Mouse (Mus musculus) CH12.LX (cell line): ENCODE results near the gene Adcy4. TPM values are rescaled to one million over a fixed set of nuclear protein-coding genes. Genes with fewer than 3 reads are reported as not detected.

Experiments
- DNase-seq: peaks from one replicate; pipeline ENCODE4 v3.0.0-alpha.2; 2013; ENCODE audit errors: extremely low read depth
- H3K27ac ChIP-seq: 2 replicates; pipeline ENCODE4 v1.5.1; 2012; ENCODE audit warnings: low read depth, mild to moderate bottlenecking, control low read depth, moderate library complexity; ENCODE audit not compliant: insufficient read depth
- H3K27me3 ChIP-seq: replicated peaks from 2 replicates; pipeline ENCODE3; 2012; ENCODE audit warnings: inconsistent platforms
- H3K36me3 ChIP-seq, 2 experiments: replicated peaks in 1 of 2; 2 replicates each; pipeline versions ENCODE3 to v1.6.1; 2012; ENCODE audit warnings: inconsistent platforms in 1 of 2, low read length in 1 of 2, mild to moderate bottlenecking in 1 of 2, mixed read lengths in 1 of 2, moderate library complexity in 1 of 2; ENCODE audit not compliant: control insufficient read depth in 1 of 2, insufficient read depth in 1 of 2
- H3K4me1 ChIP-seq, 2 experiments: 2 replicates each; pipeline ENCODE4 v1.6.1; 2012; ENCODE audit warnings: inconsistent platforms in 1 of 2, moderate library complexity in 1 of 2; ENCODE audit not compliant: insufficient read depth in 2 of 2, control insufficient read depth in 1 of 2
- H3K4me2 ChIP-seq: 2 replicates; pipeline ENCODE4 v1.6.1; 2012; ENCODE audit warnings: low read depth, mild to moderate bottlenecking, control low read depth; ENCODE audit not compliant: poor library complexity, insufficient read depth, severe bottlenecking
- H3K4me3 ChIP-seq, 3 experiments: fragments of 150-350 bp in 1 of 3; sonication (generic) in 1 of 3; replicated peaks in 1 of 3; 2 replicates each; pipeline versions ENCODE3 to v1.5.1; 2011 to 2012; ENCODE audit warnings: low read depth in 2 of 3, low read length in 2 of 3, mild to moderate bottlenecking in 2 of 3, moderate library complexity in 2 of 3, control low read depth in 1 of 3, improper control_type of control experiment in 1 of 3, inconsistent platforms in 1 of 3, mixed read lengths in 1 of 3; ENCODE audit not compliant: poor library complexity in 1 of 3
- H3K79me2 ChIP-seq: replicated peaks from 2 replicates; pipeline ENCODE4 v1.6.1; 2012; ENCODE audit warnings: mild to moderate bottlenecking, moderate library complexity; ENCODE audit not compliant: control insufficient read depth, poor library complexity, insufficient read depth, severe bottlenecking; ENCODE audit errors: extremely low read depth
- H3K9ac ChIP-seq: 2 replicates; pipeline ENCODE4 v1.6.1; 2012; ENCODE audit warnings: low read depth, mild to moderate bottlenecking, control low read depth, moderate library complexity; ENCODE audit not compliant: insufficient read depth
- H3K9me3 ChIP-seq: replicated peaks from 2 replicates; pipeline ENCODE3; 2012; ENCODE audit warnings: low read length, inconsistent platforms, mixed read lengths
- BHLHE40 ChIP-seq: IDR thresholded peaks from 2 replicates; pipeline ENCODE4 v1.6.1; 2011; ENCODE audit warnings: mild to moderate bottlenecking, low read depth, low read length, improper control_type of control experiment
- CHD1 ChIP-seq: IDR thresholded peaks from 2 replicates; pipeline ENCODE4 v1.6.1; 2012; ENCODE audit warnings: low read depth, low read length, improper control_type of control experiment, inconsistent platforms
- ETS1 ChIP-seq: conservative IDR thresholded peaks from 2 replicates; pipeline ENCODE4 v1.6.1; 2012; ENCODE audit warnings: low read depth, mild to moderate bottlenecking, inconsistent platforms, low read length, improper control_type of control experiment, moderate library complexity
- GABPA ChIP-seq: IDR thresholded peaks from 2 replicates; pipeline ENCODE4 v1.6.1; 2012; ENCODE audit warnings: low read depth, low read length, improper control_type of control experiment, inconsistent platforms; ENCODE audit not compliant: insufficient replicate concordance
- HCFC1 ChIP-seq: IDR thresholded peaks from 2 replicates; pipeline ENCODE4 v1.6.1; 2012; ENCODE audit warnings: low read depth, mild to moderate bottlenecking, inconsistent platforms, low read length, improper control_type of control experiment
- IRF4 ChIP-seq: IDR thresholded peaks from 2 replicates; pipeline ENCODE4 v1.6.1; 2014; ENCODE audit warnings: low read depth, mild to moderate bottlenecking, inconsistent platforms, low read length, improper control_type of control experiment
- MAFK ChIP-seq: IDR thresholded peaks from 2 replicates; pipeline ENCODE4 v1.6.1; 2011; ENCODE audit warnings: low read length, improper control_type of control experiment; ENCODE audit not compliant: insufficient replicate concordance
- MAZ ChIP-seq: IDR thresholded peaks from 2 replicates; pipeline ENCODE4 v1.6.1; 2012; ENCODE audit warnings: low read depth, mild to moderate bottlenecking, inconsistent platforms, low read length, improper control_type of control experiment, moderate library complexity
- MXI1 ChIP-seq: IDR thresholded peaks from 2 replicates; pipeline ENCODE4 v1.6.1; 2011; ENCODE audit warnings: mild to moderate bottlenecking, low read depth, low read length, improper control_type of control experiment
- MYC ChIP-seq: IDR thresholded peaks from 2 replicates; pipeline ENCODE4 v1.6.1; 2011; ENCODE audit warnings: low read depth, mild to moderate bottlenecking, improper control_type of control experiment, low read length
- NELFE ChIP-seq: IDR thresholded peaks from 2 replicates; pipeline ENCODE4 v1.6.1; 2011; ENCODE audit warnings: low read depth, low read length, improper control_type of control experiment
- PAX5 ChIP-seq: IDR thresholded peaks from 2 replicates; pipeline ENCODE4 v1.6.1; 2012; ENCODE audit warnings: low read length, inconsistent platforms, mixed read lengths
- POLR2AphosphoS2 ChIP-seq: IDR thresholded peaks from 2 replicates; pipeline ENCODE4 v1.6.1; 2011; ENCODE audit warnings: low read depth, low read length, improper control_type of control experiment
- SIN3A ChIP-seq: IDR thresholded peaks from 2 replicates; pipeline ENCODE4 v1.6.1; 2012; ENCODE audit warnings: low read length, improper control_type of control experiment, inconsistent platforms
- SMC3 ChIP-seq: IDR thresholded peaks from 2 replicates; pipeline ENCODE4 v1.6.1; 2011; ENCODE audit warnings: low read depth, low read length, improper control_type of control experiment
- USF1 ChIP-seq: IDR thresholded peaks from 2 replicates; pipeline ENCODE4 v1.6.1; 2014; ENCODE audit warnings: low read depth, mild to moderate bottlenecking, inconsistent platforms, low read length, improper control_type of control experiment
- USF2 ChIP-seq: conservative IDR thresholded peaks from 2 replicates; pipeline ENCODE4 v1.6.1; 2011; ENCODE audit warnings: low read depth, low read length, improper control_type of control experiment
- ZC3H11A ChIP-seq: IDR thresholded peaks from 2 replicates; pipeline ENCODE4 v1.6.1; 2012; ENCODE audit warnings: low read depth, mild to moderate bottlenecking, inconsistent platforms, low read length, improper control_type of control experiment
- ZKSCAN1 ChIP-seq: IDR thresholded peaks from 2 replicates; pipeline ENCODE4 v1.6.1; 2012; ENCODE audit warnings: low read depth, inconsistent platforms, low read length, improper control_type of control experiment, borderline replicate concordance
- ZMIZ1 ChIP-seq: IDR thresholded peaks from 2 replicates; pipeline ENCODE4 v1.6.1; 2012; ENCODE audit warnings: low read depth, mild to moderate bottlenecking, inconsistent platforms, low read length, improper control_type of control experiment
- ZNF384 ChIP-seq: IDR thresholded peaks from 2 replicates; pipeline ENCODE4 v1.6.1; 2012; ENCODE audit warnings: low read depth, low read length, improper control_type of control experiment, inconsistent platforms
- dilution Hi-C: fragments of 300-500 bp; cut with MboI; formaldehyde crosslinking; loops from 2 replicates; pipeline ENCODE4 v1.14.3; 2020; ENCODE audit warnings: low sequenced_read_pairs; ENCODE audit not compliant: extremely low pct_unique_long_range_greater_than_20kb, extremely low pct_ligation_motif_present
- in situ Hi-C: fragments of 300-500 bp; cut with MboI; formaldehyde crosslinking; loops from 3 replicates; pipeline ENCODE4 v1.14.3; 2019; ENCODE audit warnings: low sequenced_read_pairs, low pct_ligation_motif_present, low pct_unique_long_range_greater_than_20kb, mixed read lengths
- polyA plus RNA-seq: library from polyadenylated mRNA; unstranded; fragments of >175 nt; gene quantifications from 2 replicates; pipeline ENCODE4 v1.2.1, GENCODE M21; 2012; ENCODE audit warnings: low read depth; ENCODE audit not compliant: insufficient read length
- total RNA-seq, 2 experiments: library from RNA; depleted of rRNA; stranded (reverse); fragments of 300-350 nt in 1 of 2; fragments of >200 nt in 1 of 2; gene quantifications; 2 replicates each; pipeline ENCODE4 v1.2.3; 2012 to 2014

Adcy4 gene
- total and polyA plus RNA-seq, 3 experiments = not detected

DNA sequence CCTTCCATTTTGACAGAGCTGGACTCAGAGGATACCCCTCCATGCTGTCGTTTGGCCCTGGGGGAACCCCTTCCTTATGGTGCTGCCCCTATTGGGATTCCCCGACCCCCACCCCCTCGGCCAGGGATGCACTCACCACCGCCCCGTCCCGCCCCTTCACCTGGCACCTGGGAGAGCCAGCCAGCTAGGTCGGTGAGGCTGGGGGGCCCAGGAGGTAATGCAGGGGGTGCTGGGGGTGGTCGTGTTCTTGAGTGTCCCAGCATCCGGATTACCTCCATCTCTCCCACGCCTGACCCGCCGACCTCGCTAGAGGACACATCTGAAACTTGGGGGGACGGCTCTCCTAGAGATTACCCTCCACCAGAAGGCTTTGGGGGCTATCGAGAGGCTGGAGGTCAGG lies 42.2 kb upstream of the Adcy4 start:
- no peak overlapping the region for H3K4me3 ChIP-seq
- H3K27ac ChIP-seq = no peak overlapping the region
- TF ChIP-seq MYC = no peak
- no peak for TF ChIP-seq NELFE
- no peak for TF ChIP-seq MAFK
- no peak for TF ChIP-seq GABPA
- TF ChIP-seq SIN3A = no peak
- TF ChIP-seq MAZ = no peak
- TF ChIP-seq BHLHE40 = no peak
- TF ChIP-seq MXI1 = no peak
- no peak overlapping the region for H3K9ac ChIP-seq
- no peak for DNase-seq
- H3K9me3 ChIP-seq = no peaks in the 10 kb centered on the region
- H3K36me3 ChIP-seq = no peaks in the 10 kb centered on the region
- no peaks in the 10 kb centered on the region for H3K79me2 ChIP-seq
- peaks cover 0 to 7% of the 10 kb centered on the region in 2 experiments; a peak in 2 of 4 replicates for H3K4me1 ChIP-seq
- dilution Hi-C loops = no loop called here
- no peak overlapping the region for H3K4me2 ChIP-seq
- peaks cover 22% of the 10 kb centered on the region for H3K27me3 ChIP-seq
- in situ Hi-C loops = no loop called here

DNA sequence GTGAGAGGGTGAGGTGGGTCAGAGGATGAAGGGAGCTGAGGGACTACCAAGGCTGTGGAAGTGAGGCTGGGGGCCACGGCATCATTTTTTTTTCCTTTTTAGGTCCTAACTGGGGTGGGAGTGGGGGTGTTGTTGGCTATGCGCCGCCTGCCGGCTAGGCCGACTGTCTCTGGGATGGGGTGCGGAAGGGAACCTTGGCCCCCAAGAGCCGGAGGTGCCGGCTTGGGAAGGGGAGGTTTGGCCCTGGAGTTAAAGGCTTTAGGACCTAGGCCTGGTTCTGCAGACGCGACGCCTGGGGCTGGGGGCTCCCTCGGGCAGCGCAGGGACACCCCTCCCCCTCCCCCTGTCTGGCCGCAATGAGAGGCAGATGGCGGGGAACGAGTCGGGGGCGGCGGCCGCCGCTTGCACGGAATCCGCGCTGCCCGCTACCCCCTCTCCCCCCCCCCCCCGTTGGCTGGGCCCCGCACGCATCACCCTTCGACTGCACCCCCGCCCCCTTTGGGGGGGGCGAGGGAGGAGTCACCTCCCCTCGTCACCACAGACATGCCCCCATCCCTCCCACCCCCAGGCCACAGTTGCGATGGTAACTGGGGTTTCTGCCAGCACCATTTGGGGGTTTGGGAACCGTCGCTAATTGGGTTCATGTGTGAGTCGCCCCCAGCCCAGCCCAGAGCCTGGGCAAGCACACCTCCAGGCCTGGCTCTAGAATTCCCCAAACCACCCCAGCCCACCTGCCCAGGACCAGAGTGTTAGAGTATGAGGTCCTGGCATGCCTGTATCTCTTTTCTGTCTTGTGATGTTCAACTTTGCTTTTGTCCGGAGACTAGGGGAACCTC lies 41.5 kb upstream of the Adcy4 start:
- no peak for TF ChIP-seq POLR2AphosphoS2
- TF ChIP-seq MYC = no peak

DNA sequence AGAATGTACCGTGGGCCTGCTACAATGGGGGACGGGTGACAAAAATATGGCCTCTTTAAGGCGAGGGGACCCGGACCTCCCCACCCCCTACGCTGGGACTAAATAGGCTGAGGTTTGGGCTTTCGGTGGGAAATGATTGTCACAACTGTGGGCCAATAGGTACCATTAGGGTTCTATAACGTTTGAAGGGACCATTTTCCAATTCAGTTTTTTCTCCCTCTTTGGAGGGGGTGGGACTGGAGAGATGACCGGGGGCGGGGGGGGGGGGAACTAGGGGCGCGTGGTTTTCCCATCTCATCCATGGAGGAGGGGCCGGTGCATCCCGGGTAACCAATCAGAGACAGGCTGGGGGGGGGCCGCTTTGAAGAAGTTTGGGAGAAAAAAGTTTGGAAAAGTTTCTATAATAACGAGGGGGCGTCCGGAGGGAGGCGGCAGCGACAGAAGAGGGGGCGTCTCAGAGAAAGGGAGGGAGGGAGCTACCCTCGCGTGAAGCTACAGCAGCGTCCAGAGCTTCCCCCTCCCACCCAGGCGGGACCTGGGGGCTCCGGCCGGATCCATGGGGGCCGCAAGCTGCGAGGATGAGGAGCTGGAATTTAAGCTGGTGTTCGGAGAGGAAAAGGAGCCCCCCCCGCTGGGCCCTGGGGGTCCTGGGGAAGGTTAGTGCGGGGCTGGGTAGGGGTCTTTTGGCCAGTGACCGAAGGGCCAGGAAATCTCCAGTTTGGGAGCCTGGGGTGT lies 40.8 kb upstream of the Adcy4 start:
- Histone ChIP-seq H3K27me3 (peaks cover 16% of the 10 kb centered on the region), H3K27ac (no peak overlapping the region), H3K9me3 (no peaks in the 10 kb centered on the region), H3K9ac (no peak overlapping the region), H3K4me1 (peaks cover 0 to 7% of the 10 kb centered on the region in 2 experiments; a peak in 2 of 4 replicates), H3K79me2 (no peaks in the 10 kb centered on the region), H3K4me2 (no peak overlapping the region), H3K4me3 (no peak overlapping the region), H3K36me3 (no peaks in the 10 kb centered on the region)
- in situ Hi-C loops (loop anchor here (5.0 kb wide), 1 partner anchor 38 kb away; no protein-coding TSS in a partner anchor), dilution Hi-C loops (no loop called here)
- TF ChIP-seq ZC3H11A = no peak
- TF ChIP-seq ZMIZ1 = no peak
- no peak for TF ChIP-seq PAX5
- TF ChIP-seq SMC3 = no peak
- no peak for TF ChIP-seq USF2
- TF ChIP-seq ZKSCAN1 = no peak
- no peak for TF ChIP-seq ZNF384
- no peak for TF ChIP-seq USF1
- no peak for TF ChIP-seq CHD1
- TF ChIP-seq NELFE = no peak
- no peak for TF ChIP-seq MXI1
- TF ChIP-seq BHLHE40 = no peak
- TF ChIP-seq HCFC1 = no peak
- no peak for TF ChIP-seq ETS1
- no peak for TF ChIP-seq IRF4
- DNase-seq = no peak

More for the DNA sequence above, 41.5 kb upstream of the Adcy4 start:
- in situ Hi-C loops = no loop called here
- Histone ChIP-seq H3K4me1 (peaks cover 0 to 7% of the 10 kb centered on the region in 2 experiments; a peak in 2 of 4 replicates), H3K4me3 (no peak overlapping the region), H3K27ac (no peak overlapping the region), H3K9ac (no peak overlapping the region), H3K79me2 (no peaks in the 10 kb centered on the region), H3K36me3 (no peaks in the 10 kb centered on the region), H3K4me2 (no peak overlapping the region), H3K27me3 (peaks cover 21% of the 10 kb centered on the region), H3K9me3 (no peaks in the 10 kb centered on the region)
- no peak for DNase-seq
- dilution Hi-C loops = no loop called here
